Mouse (Mus musculus): Measurements from ENCODE around the gene Fam8a1.

Fam8a1 gene

DNA sequence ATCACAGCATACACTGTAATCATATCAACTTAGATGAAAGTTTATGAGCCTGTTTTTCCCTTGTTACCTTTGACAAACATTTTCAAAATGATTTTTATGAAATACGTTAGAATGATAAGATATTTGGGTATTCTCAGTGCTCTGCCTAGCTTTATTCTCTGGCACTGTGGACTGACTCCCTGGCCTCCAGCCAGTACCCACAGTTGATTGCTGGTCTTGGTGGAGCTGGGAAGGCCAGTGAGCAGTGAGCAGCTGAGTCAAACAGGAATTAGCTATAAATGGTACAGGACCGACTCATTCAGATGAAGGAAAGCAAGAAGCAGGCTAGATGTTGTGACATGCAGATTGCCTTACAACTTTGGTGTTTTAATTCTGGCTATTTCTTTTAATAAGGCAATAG lies 5.3 kb downstream of the Fam8a1 start:
- peak in 1 of 2 experiments; percentile 40 for DNase-seq (ENCODE audit: low spot score in 2 of 2)

DNA sequence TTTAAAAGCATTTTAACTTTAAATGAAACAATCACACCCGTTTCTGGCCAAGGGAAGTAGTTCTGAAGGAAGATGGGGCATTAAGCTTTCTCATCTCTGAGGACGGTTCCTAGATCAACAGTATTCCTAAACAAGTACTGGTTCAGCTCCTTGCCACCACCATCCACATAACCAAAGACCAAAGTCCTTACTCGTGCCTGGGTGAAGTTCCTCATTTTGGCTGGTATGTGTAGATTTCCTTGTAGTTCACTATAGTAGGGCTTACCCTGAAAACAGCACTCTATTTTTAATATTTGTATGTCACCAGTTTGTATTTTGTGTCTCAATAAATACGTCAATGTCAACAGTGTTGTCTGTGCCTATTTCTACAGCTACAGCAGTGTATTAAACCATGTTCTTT lies 8.4 kb downstream of the Fam8a1 start:
- DNase-seq (ENCODE audit: low spot score in 2 of 2): no peak

GRCm38 (mm10) chr13:46682921-46683320 lies 13.6 kb downstream of the Fam8a1 start:
- DNase-seq (ENCODE audit: low spot score in 2 of 2): no peak

DNA sequence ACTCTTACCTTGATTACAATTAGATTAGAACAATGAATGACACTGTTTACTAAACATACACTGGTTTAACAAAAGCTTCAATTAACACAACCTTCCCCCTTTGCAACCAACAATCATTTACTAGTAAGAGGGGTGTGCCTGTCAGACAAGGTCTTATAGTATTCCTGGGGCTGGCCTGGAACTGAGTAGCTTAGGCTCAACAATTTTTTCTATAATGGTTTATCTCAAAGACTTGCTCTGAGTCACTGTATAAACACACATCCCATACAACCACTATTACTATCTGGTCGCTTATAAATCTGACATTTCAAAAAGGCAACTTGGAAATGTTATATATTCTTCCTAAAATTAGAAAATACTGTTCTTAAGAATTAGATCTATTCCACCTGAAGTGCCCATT lies 14.0 kb downstream of the Fam8a1 start:
- no peak for DNase-seq (ENCODE audit: low spot score in 2 of 2)

- DNase-seq (ENCODE audit: low spot score in 2 of 2): no peak
These were observed 21.4 kb downstream of the Fam8a1 start for GRCm38 (mm10) chr13:46690559-46691241.

DNA sequence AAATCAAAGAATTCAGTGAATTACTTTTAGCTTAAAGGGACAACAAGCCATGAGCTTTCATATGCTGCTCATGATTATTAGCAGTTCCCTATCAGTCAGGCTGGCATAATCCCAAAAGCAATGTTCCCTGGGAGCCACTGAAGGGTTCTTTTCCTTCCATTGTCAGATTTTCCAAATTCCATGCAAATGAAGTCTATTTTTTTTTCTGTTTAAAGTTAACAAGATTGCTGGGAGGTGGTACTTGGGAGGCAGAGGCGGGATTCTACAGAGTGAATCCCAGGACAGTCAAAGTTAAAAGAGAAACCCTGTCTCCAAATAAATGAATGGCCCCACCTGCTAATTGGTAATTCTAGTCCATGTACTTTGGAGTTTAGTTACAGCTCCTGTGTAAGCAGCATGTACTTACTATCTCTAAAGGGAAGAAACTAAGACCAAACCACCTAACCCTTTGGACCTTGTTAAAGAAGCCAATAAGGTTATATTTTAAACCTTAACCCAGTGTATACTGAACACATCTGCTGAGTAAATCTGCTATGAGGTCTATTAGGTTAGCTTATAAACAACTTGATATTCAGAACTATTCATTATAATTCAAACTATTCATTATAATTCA lies 26.1 kb downstream of the Fam8a1 start:
- DNase-seq (ENCODE audit: low spot score in 2 of 2): no peak

DNA sequence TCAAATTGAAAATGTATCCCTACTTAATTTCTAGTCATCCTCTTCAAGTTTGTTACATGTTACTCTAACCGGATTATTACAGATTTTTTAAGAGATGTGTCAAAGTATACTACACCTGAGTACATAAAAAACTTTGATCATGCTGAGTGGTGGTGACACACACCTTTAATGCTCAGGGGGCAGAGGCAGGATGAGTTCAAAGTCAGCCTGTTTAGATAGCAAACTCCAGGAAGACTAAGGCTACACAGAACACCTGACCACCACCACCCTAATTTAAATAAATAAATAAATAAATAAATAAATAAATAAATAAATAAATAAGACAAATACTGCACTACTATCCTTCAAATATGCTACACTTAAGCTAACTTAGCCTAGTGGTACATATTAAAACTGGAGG lies 26.6 kb downstream of the Fam8a1 start:
- DNase-seq (ENCODE audit: low spot score in 2 of 2): no peak

DNA sequence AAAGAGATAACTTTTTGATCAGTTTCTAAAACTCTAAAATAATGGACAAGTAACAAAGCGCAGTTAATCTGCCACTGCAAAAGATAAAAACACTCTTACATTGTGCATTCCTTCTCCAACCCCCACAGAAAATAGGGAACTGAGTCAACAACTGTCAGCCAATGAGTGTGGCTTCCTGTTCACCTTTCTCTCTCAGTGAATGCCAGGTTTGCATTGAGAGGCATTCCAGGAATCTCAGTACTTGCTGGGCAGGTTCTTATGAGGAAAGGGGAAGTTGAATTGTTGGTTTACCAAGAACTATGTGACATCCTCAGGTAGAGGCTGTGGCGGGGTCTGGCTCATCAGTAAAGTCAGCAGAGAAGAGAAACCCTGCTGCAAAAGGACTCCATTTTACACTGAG lies 27.5 kb downstream of the Fam8a1 start:
- no peak for DNase-seq (ENCODE audit: low spot score in 2 of 2)

DNA sequence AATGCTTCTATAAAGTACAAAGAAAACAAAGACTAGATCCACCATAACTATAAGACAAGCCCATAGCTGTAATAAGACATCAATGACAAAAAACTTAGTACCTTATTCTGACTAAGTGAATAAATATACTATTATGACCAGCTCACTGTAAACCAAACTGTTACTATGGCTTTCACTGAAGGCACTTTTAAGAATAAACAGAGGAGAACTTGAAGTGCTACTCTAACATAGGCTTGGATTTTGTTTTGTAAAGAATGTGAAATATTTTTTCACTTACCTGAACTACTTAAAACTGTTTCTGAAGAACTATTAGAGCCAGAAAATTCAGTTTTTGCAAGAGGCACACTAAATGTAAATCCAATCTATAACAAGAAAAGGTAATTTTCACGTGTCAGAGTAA lies 30.1 kb downstream of the Fam8a1 start:
- no peak for DNase-seq (ENCODE audit: low spot score in 2 of 2)

GRCm38 (mm10) chr13:46701486-46701885 lies 32.2 kb downstream of the Fam8a1 start:
- DNase-seq (ENCODE audit: low spot score in 2 of 2): no peak

DNA sequence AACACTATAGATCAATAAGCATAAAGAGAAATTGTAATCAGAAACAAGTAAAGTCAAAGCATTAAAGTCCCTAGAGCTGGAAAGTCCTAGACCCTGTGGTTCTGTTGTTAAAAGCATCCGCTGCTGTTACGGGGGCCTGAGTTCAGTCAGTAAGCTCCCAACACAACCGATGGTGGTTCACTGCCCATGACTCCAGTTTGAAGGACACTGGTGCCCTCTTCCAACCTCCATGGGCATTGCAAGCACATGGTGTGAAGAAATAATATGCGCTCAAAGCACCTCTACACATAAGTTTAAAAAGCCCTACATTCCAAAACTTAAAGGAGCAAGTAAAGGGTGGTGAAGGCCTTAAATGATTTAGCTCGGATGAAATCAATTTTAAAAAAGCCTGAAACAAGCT lies 33.8 kb downstream of the Fam8a1 start:
- no peak for DNase-seq (ENCODE audit: low spot score in 2 of 2)

DNA sequence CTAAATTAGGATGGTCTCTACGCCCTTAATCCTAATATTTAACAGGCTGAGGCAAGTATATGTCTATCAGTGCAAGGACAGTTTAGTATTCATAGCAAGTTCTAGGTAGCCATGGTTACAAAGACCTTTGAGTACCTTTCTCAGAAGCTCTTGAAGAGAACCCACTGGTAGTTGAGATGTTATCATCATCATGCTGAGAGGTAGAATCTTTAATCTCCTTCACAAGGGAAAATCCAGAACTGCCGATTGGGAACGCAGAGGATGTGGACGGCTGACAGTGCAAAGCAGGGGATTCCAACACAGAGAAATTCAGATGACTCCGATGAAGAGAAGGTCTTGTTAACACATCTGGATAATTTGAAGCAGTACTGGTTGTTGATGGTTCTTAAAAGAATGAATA lies 44.2 kb downstream of the Fam8a1 start:
- DNase-seq (ENCODE audit: low spot score in 2 of 2): no peak

DNA sequence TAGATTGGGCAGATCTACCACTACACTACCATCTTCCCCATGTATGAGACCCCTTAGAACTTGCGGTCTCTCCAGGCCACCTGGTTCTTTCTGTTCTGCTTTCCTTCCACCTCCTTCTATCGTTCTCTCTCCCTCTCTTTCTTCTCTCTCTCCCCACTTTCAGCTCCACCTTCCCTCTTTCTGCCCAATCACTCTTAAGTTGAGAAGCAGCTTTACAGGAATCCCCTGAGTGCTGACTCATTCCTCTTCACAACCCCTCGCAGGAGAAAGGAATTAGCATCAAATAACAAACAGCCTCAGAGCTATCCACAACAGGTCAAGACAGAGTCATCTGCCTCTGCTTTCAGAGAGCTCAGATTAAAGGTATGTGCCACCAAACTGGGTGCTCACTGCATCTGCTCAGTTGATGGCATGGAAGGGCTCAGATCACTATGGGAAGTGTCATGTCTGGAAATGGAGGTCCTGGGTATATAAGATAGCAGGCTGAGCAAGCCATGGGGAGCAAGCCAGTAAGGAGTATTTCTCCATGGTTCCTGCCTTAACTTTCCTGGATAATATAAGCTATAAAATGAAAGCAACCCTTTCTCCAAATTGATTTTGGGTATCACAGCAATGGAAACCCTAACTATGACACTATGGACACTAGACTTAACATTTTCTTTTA lies 46.8 kb downstream of the Fam8a1 start:
- DNase-seq (ENCODE audit: low spot score in 2 of 2): no peak

GRCm38 (mm10) chr13:46718893-46719400 lies 49.6 kb downstream of the Fam8a1 start:
- DNase-seq (ENCODE audit: low spot score in 2 of 2): no peak

- no peak for DNase-seq (ENCODE audit: low spot score in 2 of 2)
These were observed 51.7 kb downstream of the Fam8a1 start for GRCm38 (mm10) chr13:46721009-46721408.

- no peak for DNase-seq (ENCODE audit: low spot score in 2 of 2)
These were observed 55.0 kb downstream of the Fam8a1 start for GRCm38 (mm10) chr13:46724371-46724770.

- DNase-seq (ENCODE audit: low spot score in 2 of 2): no peak
These were observed 55.9 kb downstream of the Fam8a1 start for GRCm38 (mm10) chr13:46725227-46725626.

DNA sequence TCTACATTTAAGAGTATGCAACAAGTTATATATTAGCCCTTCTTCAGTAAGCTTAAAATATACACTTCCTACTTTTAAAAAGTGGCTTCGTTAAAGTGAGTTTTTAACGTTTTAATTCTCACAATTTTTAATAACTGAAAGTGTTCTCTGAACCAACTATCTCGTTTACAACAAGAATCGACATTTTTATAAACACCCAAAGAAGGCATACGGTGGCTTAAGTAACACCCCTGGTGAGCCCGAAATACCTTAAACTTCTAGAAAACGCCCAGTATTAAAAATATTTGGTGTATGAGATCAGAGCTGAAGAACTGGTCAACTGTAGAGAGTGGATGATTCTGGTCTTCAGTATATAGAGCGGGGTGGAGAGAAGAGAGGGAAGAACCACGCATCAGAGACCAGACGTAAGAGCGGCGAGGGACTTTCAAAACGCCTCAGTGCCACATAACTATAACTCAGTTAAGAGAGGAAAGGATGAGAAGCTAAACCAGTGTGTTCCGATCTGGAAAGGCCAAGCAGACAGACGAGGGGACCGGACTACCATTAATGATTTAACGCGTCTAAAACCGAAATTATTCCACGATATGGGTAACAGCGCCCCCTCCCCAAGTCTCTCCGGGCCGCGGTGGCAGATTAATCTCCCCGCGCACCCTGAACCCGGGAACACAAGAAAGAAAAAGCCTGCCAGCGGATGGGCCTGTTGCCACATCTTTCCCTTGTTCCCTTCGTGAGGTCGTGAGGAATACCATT lies 57.1 kb downstream of the Fam8a1 start:
- peak; percentile 43 to 53 for DNase-seq (ENCODE audit: low spot score in 2 of 2)

DNA sequence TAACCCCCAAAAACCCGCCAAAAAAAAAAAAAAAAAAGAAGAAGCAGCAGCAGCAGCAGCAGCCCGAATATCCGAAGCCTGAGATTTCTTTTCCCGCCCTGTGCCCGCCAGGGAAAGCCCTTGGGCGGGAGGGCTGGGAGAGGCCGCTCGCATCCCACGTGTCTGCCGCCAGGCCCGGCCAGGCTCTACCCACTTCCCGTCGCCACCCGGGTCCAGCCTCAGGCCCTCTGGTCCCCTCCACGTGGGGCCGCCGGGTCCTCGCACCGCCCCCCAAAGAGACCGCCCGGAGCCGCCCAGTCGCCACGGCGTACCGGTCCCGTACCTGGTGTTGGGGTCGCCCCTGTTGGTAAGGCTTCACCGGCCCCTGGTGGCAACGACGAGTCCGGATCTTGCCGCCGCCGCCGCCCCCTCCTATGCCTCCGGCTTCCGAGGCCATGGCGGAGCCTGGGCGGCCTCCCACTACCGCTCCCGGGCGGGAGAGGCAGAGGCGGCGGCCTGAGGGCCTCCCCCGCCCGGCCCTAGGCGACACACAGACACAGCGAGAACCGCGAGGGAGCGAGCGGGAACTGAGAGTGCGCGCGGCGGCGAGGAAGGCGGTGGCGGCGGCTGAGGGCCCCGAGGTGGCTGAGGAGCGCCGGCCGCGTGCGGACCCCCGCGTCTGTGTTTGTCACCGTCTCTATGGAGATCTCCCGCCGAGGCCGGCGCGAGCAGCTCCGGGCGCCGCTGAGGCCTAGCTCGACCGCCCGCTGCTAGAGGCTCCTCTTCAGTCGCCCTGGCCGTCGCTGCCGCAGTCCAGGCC lies 57.9 kb downstream of the Fam8a1 start:
- peak; percentile 66 to 71 for DNase-seq (ENCODE audit: low spot score in 2 of 2)
